Comparison of ENCODE assay signal across 16 mouse cellular contexts in the genomic region with DNA sequence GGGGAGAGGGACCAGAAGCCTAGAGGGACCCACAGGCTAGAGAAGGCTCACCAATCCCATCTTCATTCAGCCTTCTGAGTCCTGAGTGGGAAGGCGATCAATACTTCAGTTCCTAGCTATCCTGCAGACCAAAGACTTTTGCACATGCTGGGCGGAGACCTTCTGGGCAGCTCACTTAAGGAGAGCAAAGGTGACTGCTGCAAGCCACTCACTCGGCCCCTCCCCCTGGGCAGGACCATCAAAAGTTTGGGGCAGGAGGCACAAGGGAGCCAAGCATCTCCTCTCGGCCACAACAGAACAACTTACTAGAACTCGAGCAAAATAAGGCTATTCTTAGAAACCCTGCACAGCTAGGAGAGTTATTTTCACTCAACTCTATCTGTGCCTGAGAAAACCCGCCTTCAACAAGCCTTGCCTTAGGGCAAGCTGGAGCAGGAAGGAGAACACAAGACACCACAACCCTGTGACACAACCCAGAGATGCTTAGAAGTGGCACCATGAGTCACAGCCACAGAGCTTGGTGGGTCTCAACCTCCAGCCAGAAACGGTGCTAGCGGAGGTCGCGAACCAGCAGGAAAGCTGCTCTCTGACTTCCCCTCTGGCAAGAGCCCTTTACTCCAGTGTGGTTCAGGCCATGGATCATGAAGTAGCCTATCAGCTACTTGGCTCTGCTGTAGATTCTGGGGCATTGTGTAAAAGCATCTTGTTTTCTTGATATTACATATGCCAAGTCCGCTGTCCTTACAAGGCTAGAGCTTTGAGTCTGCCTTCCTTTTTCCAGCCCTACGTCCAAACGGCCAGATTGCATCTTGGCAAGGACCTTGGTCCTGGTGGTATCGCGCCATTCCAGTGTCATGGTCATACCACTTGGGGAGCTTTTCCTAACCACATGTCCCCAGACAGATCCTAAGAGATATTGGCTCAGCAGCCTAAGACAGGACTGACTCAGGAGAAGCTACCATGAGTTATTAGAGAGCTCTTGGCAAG.
DNase-seq lines count a peak whose midpoint lies in the region; ATAC-seq and TF ChIP-seq lines count a peak whose summit lies in the region.
"Had no signal": no experiment of that assay in that cellular context is flagged by ENCODE, and none has a peak within 500 bp of the region (broad histone marks: within the 10 kb centered on the region; RNA-seq: fewer than 3 reads in every experiment).

No protein-coding gene starts in this region.

- H3K4me2 ChIP-seq in intestine, postnatal 0 days (replicated peaks; ENCODE audit: low read depth): peak overlapping the region; percentile 35; the same call in 1 of the 2 replicates
- H3K4me2 ChIP-seq in midbrain, embryonic 13.5 days (replicated peaks): no peak overlapping the region
- H3K4me2 ChIP-seq: embryonic facial prominence, embryonic 15.5 days; limb, embryonic 15.5 days; neural tube, embryonic 13.5 days had no signal

- TF ChIP-seq CTCF in intestine, postnatal 0 days (IDR thresholded peaks at IDR 0.05; ENCODE audit: low read depth): no peak

- no peaks in the 10 kb centered on the region for H3K27me3 ChIP-seq in intestine, postnatal 0 days (replicated peaks; ENCODE audit: control insufficient read depth, insufficient read depth, low read length)
- no peaks in the 10 kb centered on the region for H3K27me3 ChIP-seq in midbrain, embryonic 13.5 days
- H3K27me3 ChIP-seq: embryonic facial prominence, embryonic 15.5 days; limb, embryonic 15.5 days; neural tube, embryonic 13.5 days had no signal

- WGBS in intestine, postnatal 0 days: 75% methylated on average over 15 of the region's 15 CpGs
- 92% methylated on average over 15 of the region's 15 CpGs for WGBS in midbrain, embryonic 13.5 days

- DNase-seq in kidney, adult 18-20 months: peak; percentile 44
- DNase-seq in kidney, postnatal 4 days: no peak
- peak; percentile 47 for DNase-seq in 416B (ENCODE audit: low read depth)
- DNase-seq in adrenal gland, postnatal 25 days: peak; percentile 38
- DNase-seq in retina, postnatal 1 day: no peak
- DNase-seq: cerebellum, postnatal 25 days; gastrocnemius, postnatal 36 days; lung, postnatal 10 days; midbrain, embryonic 14.5 days had no signal

- peaks cover 3% of the 10 kb centered on the region; the same call in 1 of the 2 replicates for H3K36me3 ChIP-seq in intestine, postnatal 0 days (ENCODE audit: control insufficient read depth, insufficient read depth)
- peaks cover 8% of the 10 kb centered on the region; the same call in 1 of the 2 replicates for H3K36me3 ChIP-seq in midbrain, embryonic 13.5 days
- H3K36me3 ChIP-seq: limb, embryonic 15.5 days had no signal

- no peaks in the 10 kb centered on the region for H3K9me3 ChIP-seq in intestine, postnatal 0 days (ENCODE audit: control insufficient read depth)
- no peaks in the 10 kb centered on the region for H3K9me3 ChIP-seq in midbrain, embryonic 13.5 days
- H3K9me3 ChIP-seq: embryonic facial prominence, embryonic 15.5 days; limb, embryonic 15.5 days; neural tube, embryonic 13.5 days had no signal

- H3K9ac ChIP-seq in intestine, postnatal 0 days (ENCODE audit: low read depth, low read length): no peak overlapping the region
- H3K9ac ChIP-seq in midbrain, embryonic 13.5 days (replicated peaks): no peak overlapping the region
- H3K9ac ChIP-seq: embryonic facial prominence, embryonic 15.5 days; limb, embryonic 15.5 days; neural tube, embryonic 13.5 days had no signal

- H3K27ac ChIP-seq in intestine, postnatal 0 days (ENCODE audit: low read depth, low read length): peak overlapping the region; percentile 46; the same call in 1 of the 2 replicates
- H3K27ac ChIP-seq in midbrain, embryonic 13.5 days: no peak overlapping the region
- H3K27ac ChIP-seq: embryonic facial prominence, embryonic 15.5 days; hindbrain, postnatal 0 days; limb, embryonic 15.5 days; neural tube, embryonic 13.5 days had no signal

- ATAC-seq in intestine, postnatal 0 days: 0 out of 2 replicates have a peak, but pooled peaks have one; percentile 45
- no peak for ATAC-seq in midbrain, embryonic 13.5 days
- ATAC-seq: forebrain, embryonic 14.5 days; hindbrain, postnatal 0 days had no signal

- no peak overlapping the region for H3K4me3 ChIP-seq in intestine, postnatal 0 days (ENCODE audit: low read depth, low read length)
- H3K4me3 ChIP-seq in midbrain, embryonic 13.5 days (replicated peaks): no peak overlapping the region
- H3K4me3 ChIP-seq: embryonic facial prominence, embryonic 15.5 days; limb, embryonic 15.5 days; neural tube, embryonic 13.5 days had no signal

- H3K4me1 ChIP-seq in intestine, postnatal 0 days (replicated peaks; ENCODE audit: control insufficient read depth, insufficient read depth, low read length): no peaks in the 10 kb centered on the region
- H3K4me1 ChIP-seq in midbrain, embryonic 13.5 days (replicated peaks): no peaks in the 10 kb centered on the region; the same call in 1 of the 2 replicates
- H3K4me1 ChIP-seq: embryonic facial prominence, embryonic 15.5 days; limb, embryonic 15.5 days had no signal

Comparison
In these comparisons a context has a peak if more than half of its experiments do, and no peak if none do; other contexts are left out.
1. DNase-seq: peak in kidney, adult 18-20 months (single experiment), 416B (single experiment) and adrenal gland, postnatal 25 days (single experiment); none in kidney, postnatal 4 days (0 of 2) and retina, postnatal 1 day (single experiment).